Mouse (Mus musculus): Measurements from ENCODE around the gene Dvl3.

- no peak for TF ChIP-seq USF2 (conservative IDR thresholded peaks at IDR 0.05; ENCODE audit: low read depth, low read length)
- TF ChIP-seq NELFE (IDR thresholded peaks at IDR 0.05; ENCODE audit: low read depth, low read length), result no peak
- TF ChIP-seq PAX5 (IDR thresholded peaks at IDR 0.05; ENCODE audit: low read length), result no peak
- no peak for TF ChIP-seq MAZ (IDR thresholded peaks at IDR 0.05; ENCODE audit: low read depth, low read length)
- TF ChIP-seq MXI1 (IDR thresholded peaks at IDR 0.05; ENCODE audit: low read depth, low read length), result no peak
- no peak for TF ChIP-seq CTCF (conservative IDR thresholded peaks at IDR 0.05 in 1 of 2, IDR thresholded peaks at IDR 0.05 in 1 of 2; ENCODE audit: low read depth in 2 of 2, low read length in 2 of 2)
- TF ChIP-seq CHD1 (IDR thresholded peaks at IDR 0.05; ENCODE audit: low read depth, low read length), result no peak
Observed at GRCm38 (mm10) chr16:20497980-20498676, 18.7 kb upstream of the Dvl3 start.

All from CH12.LX (cell line).